Mouse (Mus musculus) cortical plate, adult 2 months (tissue): ENCODE data around the gene Slc38a10.

Experiments
- CTCF ChIP-seq: fragments of 200-500 bp; IDR thresholded peaks from 2 replicates; pipeline ENCODE4 v1.5.1; 2011; ENCODE audit warnings: mild to moderate bottlenecking, control low read depth, low read length; ENCODE audit not compliant: insufficient read depth; ENCODE audit errors: extremely low read depth
- POLR2A ChIP-seq: fragments of 200-500 bp; IDR thresholded peaks from 2 replicates; pipeline ENCODE4 v1.6.1; 2011; ENCODE audit warnings: mild to moderate bottlenecking, low read length, control low read depth; ENCODE audit not compliant: insufficient read depth; ENCODE audit errors: extremely low read depth

DNA sequence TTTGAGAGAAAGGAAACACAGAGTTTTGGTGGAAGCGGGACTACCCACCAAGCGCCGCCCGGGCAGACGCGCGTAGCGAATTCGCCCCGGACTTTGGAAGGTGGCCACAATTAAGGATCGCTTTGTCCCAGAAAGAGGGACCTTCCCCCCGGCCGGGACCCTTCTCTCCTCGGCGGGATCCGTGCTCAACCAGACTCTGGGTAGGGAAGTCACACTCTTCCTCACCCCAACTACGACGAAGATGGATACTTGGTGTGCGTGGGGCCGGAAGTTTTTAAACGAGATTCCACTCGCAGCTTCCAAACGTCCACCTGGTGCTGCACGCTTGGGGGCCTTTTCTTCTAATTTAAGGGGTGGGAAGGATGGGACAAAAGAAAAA lies 36.9 kb upstream of the Slc38a10 start:
- TF ChIP-seq POLR2A (no peak), CTCF (no peak)
